Mouse (Mus musculus): ENCODE data around the gene Hist1h4a. TPM values are rescaled to one million over a fixed set of nuclear protein-coding genes. Genes with fewer than 3 reads are reported as not detected.

The Hist1h4a gene
- polyA plus RNA-seq, 2 experiments = 0.84 to 16.1 TPM

DNA sequence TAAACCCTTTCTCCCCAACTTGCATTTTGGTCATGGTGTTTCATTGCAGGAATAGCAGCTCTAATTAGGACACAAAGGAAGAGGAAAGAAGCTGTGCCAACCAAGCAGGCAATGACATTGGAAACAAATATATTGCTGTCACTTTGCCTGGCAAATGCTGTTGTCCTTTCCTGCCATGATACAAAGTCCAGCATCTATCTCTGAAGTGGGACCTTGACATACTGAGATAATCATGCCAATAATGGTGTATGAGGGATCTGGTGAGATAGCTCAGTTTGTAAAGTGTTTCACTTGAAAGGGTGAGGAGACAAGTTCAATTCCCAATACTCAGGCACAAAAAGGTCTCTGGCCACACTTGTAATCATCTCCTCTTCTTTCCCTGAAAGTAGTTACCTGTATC, 5.7 kb upstream of the Hist1h4a start:
- no peak overlapping the region for H3K4me2 ChIP-seq (replicated peaks; ENCODE audit: low read depth, low read length, severe bottlenecking)
- H3K4me1 ChIP-seq (ENCODE audit: control insufficient read depth, insufficient read depth, low read length) = peaks cover 11% of the 10 kb centered on the region
- no peak overlapping the region for H3K9ac ChIP-seq (ENCODE audit: low read depth, low read length, severe bottlenecking)
- H3K36me3 ChIP-seq (ENCODE audit: control insufficient read depth, insufficient read depth, low read length) = no peaks in the 10 kb centered on the region
- ATAC-seq (ENCODE audit: low FRiP score, low read depth) = no peak
- H3K27ac ChIP-seq (replicated peaks; ENCODE audit: low read depth, low read length) = no peak overlapping the region
- no peak overlapping the region for H3K4me3 ChIP-seq (replicated peaks; ENCODE audit: low read length)
- no peaks in the 10 kb centered on the region for H3K9me3 ChIP-seq (ENCODE audit: control insufficient read depth, low read length)
- no peaks in the 10 kb centered on the region for H3K27me3 ChIP-seq (ENCODE audit: control insufficient read depth, insufficient read depth, low read length)
- DNase-seq (ENCODE audit: low spot score) = no peak
- no peak for TF ChIP-seq POLR2A (IDR thresholded peaks at IDR 0.05; ENCODE audit: borderline replicate concordance, extremely low read depth, insufficient read depth, insufficient read length)

DNA sequence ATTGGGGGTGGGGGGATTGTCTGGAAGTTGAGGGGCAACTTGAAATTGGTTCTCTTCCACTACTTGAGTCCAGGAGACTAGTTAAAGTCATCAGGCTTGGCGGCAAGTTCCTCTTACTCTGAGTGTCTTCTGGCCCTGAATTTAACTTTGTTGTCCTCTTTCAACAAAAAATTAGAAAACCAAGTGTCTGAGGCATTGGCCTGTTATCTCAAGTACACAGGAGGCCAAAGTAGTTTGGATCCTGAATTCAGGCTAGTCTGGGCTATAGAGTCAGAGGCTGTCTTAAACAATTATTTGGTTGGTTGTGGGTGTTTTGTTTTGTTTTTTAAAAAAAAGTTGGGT, 4.1 kb upstream of the Hist1h4a start:
- Histone ChIP-seq H3K9me3 (ENCODE audit: control insufficient read depth, low read length) (no peaks in the 10 kb centered on the region), H3K4me2 (replicated peaks; ENCODE audit: low read depth, low read length, severe bottlenecking) (no peak overlapping the region), H3K27me3 (ENCODE audit: control insufficient read depth, insufficient read depth, low read length) (no peaks in the 10 kb centered on the region), H3K27ac (replicated peaks; ENCODE audit: low read depth, low read length) (no peak overlapping the region), H3K36me3 (ENCODE audit: control insufficient read depth, insufficient read depth, low read length) (no peaks in the 10 kb centered on the region), H3K4me3 (replicated peaks; ENCODE audit: low read length) (no peak overlapping the region), H3K9ac (ENCODE audit: low read depth, low read length, severe bottlenecking) (no peak overlapping the region), H3K4me1 (ENCODE audit: control insufficient read depth, insufficient read depth, low read length) (peaks cover 16% of the 10 kb centered on the region)
- DNase-seq (ENCODE audit: low spot score) (no peak), ATAC-seq (ENCODE audit: low FRiP score, low read depth) (no peak)
- no peak for TF ChIP-seq POLR2A (IDR thresholded peaks at IDR 0.05; ENCODE audit: borderline replicate concordance, extremely low read depth, insufficient read depth, insufficient read length)
- 47% methylated on average over 1 of the region's 1 CpGs for WGBS

GRCm38 (mm10) chr13:23764324-23765171, 3.5 kb upstream of the Hist1h4a start:
- no peaks in the 10 kb centered on the region for H3K36me3 ChIP-seq (ENCODE audit: control insufficient read depth, insufficient read depth, low read length)
- DNase-seq (ENCODE audit: low spot score) (no peak), ATAC-seq (ENCODE audit: low FRiP score, low read depth) (no peak)
- no peaks in the 10 kb centered on the region for H3K27me3 ChIP-seq (ENCODE audit: control insufficient read depth, insufficient read depth, low read length)
- peaks cover 20% of the 10 kb centered on the region for H3K4me1 ChIP-seq (ENCODE audit: control insufficient read depth, insufficient read depth, low read length)
- TF ChIP-seq POLR2A (IDR thresholded peaks at IDR 0.05; ENCODE audit: borderline replicate concordance, extremely low read depth, insufficient read depth, insufficient read length) = no peak
- no peaks in the 10 kb centered on the region for H3K9me3 ChIP-seq (ENCODE audit: control insufficient read depth, low read length)
- H3K4me3 ChIP-seq (replicated peaks; ENCODE audit: low read length) = peak overlapping the region; percentile 52
- peak overlapping the region; percentile 85 for H3K4me2 ChIP-seq (replicated peaks; ENCODE audit: low read depth, low read length, severe bottlenecking)
- H3K9ac ChIP-seq (ENCODE audit: low read depth, low read length, severe bottlenecking) = peak overlapping the region; percentile 75
- peak overlapping the region; percentile 94 for H3K27ac ChIP-seq (replicated peaks; ENCODE audit: low read depth, low read length)
- WGBS = 34% methylated on average over 12 of the region's 12 CpGs

- Histone ChIP-seq H3K36me3 (ENCODE audit: control insufficient read depth, insufficient read depth, low read length) (no peaks in the 10 kb centered on the region), H3K9me3 (ENCODE audit: control insufficient read depth, low read length) (no peaks in the 10 kb centered on the region), H3K4me2 (replicated peaks; ENCODE audit: low read depth, low read length, severe bottlenecking) (peak within 1 kb of the TSS; percentile 85), H3K27ac (replicated peaks; ENCODE audit: low read depth, low read length) (peak within 1 kb of the TSS; percentile 94), H3K4me1 (ENCODE audit: control insufficient read depth, insufficient read depth, low read length) (peaks cover 20% of the 10 kb centered on the region), H3K9ac (ENCODE audit: low read depth, low read length, severe bottlenecking) (peak within 1 kb of the TSS; percentile 75), H3K27me3 (ENCODE audit: control insufficient read depth, insufficient read depth, low read length) (no peaks in the 10 kb centered on the region), H3K4me3 (replicated peaks; ENCODE audit: low read length) (peak within 1 kb of the TSS; percentile 52)
- ATAC-seq (ENCODE audit: low FRiP score, low read depth) (peak; percentile 74), DNase-seq (ENCODE audit: low spot score) (peak; percentile 99)
- TF ChIP-seq POLR2A (IDR thresholded peaks at IDR 0.05; ENCODE audit: borderline replicate concordance, extremely low read depth, insufficient read depth, insufficient read length) = peak; percentile 98; the same call in 1 of the 2 replicates
- WGBS = 4% methylated on average over 34 of the region's 34 CpGs
These were observed 2.7 kb upstream of the Hist1h4a start, which contains the start of gene Hist1h1a for GRCm38 (mm10) chr13:23763586-23764323. Hist1h1a (plus strand) TSS chr13:23763666.

DNA sequence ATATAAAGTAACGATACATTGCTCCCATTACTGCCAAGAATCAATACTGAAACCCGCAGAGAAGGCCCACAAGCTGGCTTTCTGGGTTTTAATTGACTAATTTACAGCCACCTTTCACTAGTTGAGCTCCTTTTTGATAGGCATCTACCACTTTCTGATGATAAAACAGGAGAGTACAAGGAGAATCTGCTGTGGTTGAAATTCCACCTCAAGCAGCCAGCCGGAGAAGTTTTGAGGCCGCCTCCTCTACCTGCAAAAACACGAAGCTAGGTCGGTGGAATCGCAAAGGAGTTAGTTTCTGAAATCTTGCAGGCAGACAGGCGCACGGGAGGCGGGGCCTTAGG, 2.2 kb upstream of the Hist1h4a start:
- WGBS = under 1% methylated on average over 10 of the region's 10 CpGs
- H3K9me3 ChIP-seq (ENCODE audit: control insufficient read depth, low read length) = no peaks in the 10 kb centered on the region
- H3K27ac ChIP-seq (replicated peaks; ENCODE audit: low read depth, low read length) = peak overlapping the region; percentile 94
- peak overlapping the region; percentile 52 for H3K4me3 ChIP-seq (replicated peaks; ENCODE audit: low read length)
- ATAC-seq (ENCODE audit: low FRiP score, low read depth) (no peak), DNase-seq (ENCODE audit: low spot score) (no peak)
- H3K4me1 ChIP-seq (ENCODE audit: control insufficient read depth, insufficient read depth, low read length) = peaks cover 20% of the 10 kb centered on the region
- H3K4me2 ChIP-seq (replicated peaks; ENCODE audit: low read depth, low read length, severe bottlenecking) = peak overlapping the region; percentile 85
- no peak for TF ChIP-seq POLR2A (IDR thresholded peaks at IDR 0.05; ENCODE audit: borderline replicate concordance, extremely low read depth, insufficient read depth, insufficient read length)
- H3K9ac ChIP-seq (ENCODE audit: low read depth, low read length, severe bottlenecking) = peak overlapping the region; percentile 44
- no peaks in the 10 kb centered on the region for H3K36me3 ChIP-seq (ENCODE audit: control insufficient read depth, insufficient read depth, low read length)
- no peaks in the 10 kb centered on the region for H3K27me3 ChIP-seq (ENCODE audit: control insufficient read depth, insufficient read depth, low read length)

Data from limb, embryonic 14.5 days (tissue).